Comparison of ENCODE assay signal across 22 mouse cellular contexts in genomic region chr13:37569486-37569885, GRCm38 (mm10).
DNase-seq lines count a peak whose midpoint lies in the region; ATAC-seq and TF ChIP-seq lines count a peak whose summit lies in the region.
"Had no signal": no experiment of that assay in that cellular context is flagged by ENCODE, and none has a peak within 500 bp of the region (broad histone marks: within the 10 kb centered on the region; RNA-seq: fewer than 3 reads in every experiment).

No protein-coding gene starts in this region.

- WGBS in limb, embryonic 15.5 days, result 86% methylated on average over 3 of the region's 3 CpGs
- WGBS in limb, embryonic 10.5 days, result 84% methylated on average over 3 of the region's 3 CpGs
- WGBS in kidney, embryonic 15.5 days, result 83% methylated on average over 3 of the region's 3 CpGs

- no peaks in the 10 kb centered on the region for H3K79me2 ChIP-seq in MEL (ENCODE audit: control insufficient read depth, insufficient read depth, low read length, poor library complexity)

- H3K4me3 ChIP-seq in limb, embryonic 15.5 days, result no peak overlapping the region
- no peak overlapping the region for H3K4me3 ChIP-seq in limb, embryonic 10.5 days
- H3K4me3 ChIP-seq in MEL (ENCODE audit: control insufficient read depth in 1 of 2, insufficient read depth in 1 of 2, low read depth in 2 of 2, low read length in 2 of 2), result no peak overlapping the region
- H3K4me3 ChIP-seq in kidney, embryonic 15.5 days (replicated peaks), result no peak overlapping the region
- H3K4me3 ChIP-seq: embryonic facial prominence, embryonic 13.5 days; embryonic facial prominence, embryonic 15.5 days; erythroblast, embryonic 14.5 days; forebrain, embryonic 10.5 days; forebrain, embryonic 12.5 days had no signal

- no peak for TF ChIP-seq CTCF in MEL (IDR thresholded peaks at IDR 0.05 in 2 of 3, conservative IDR thresholded peaks at IDR 0.05 in 1 of 3; ENCODE audit: control insufficient read depth in 1 of 3, insufficient read depth in 1 of 3, low read depth in 2 of 3, low read length in 3 of 3, poor library complexity in 1 of 3, severe bottlenecking in 1 of 3)

- H3K9ac ChIP-seq in limb, embryonic 15.5 days, result no peak overlapping the region
- H3K9ac ChIP-seq in MEL (ENCODE audit: control insufficient read depth, low read depth, low read length, poor library complexity, severe bottlenecking), result no peak overlapping the region
- H3K9ac ChIP-seq in kidney, embryonic 15.5 days, result no peak overlapping the region
- H3K9ac ChIP-seq: embryonic facial prominence, embryonic 13.5 days; embryonic facial prominence, embryonic 15.5 days; forebrain, embryonic 12.5 days had no signal

- no peaks in the 10 kb centered on the region for H3K9me3 ChIP-seq in limb, embryonic 15.5 days
- H3K9me3 ChIP-seq in limb, embryonic 10.5 days (replicated peaks), result no peaks in the 10 kb centered on the region
- H3K9me3 ChIP-seq in MEL (replicated peaks; ENCODE audit: insufficient read depth, low read length), result no peaks in the 10 kb centered on the region
- no peaks in the 10 kb centered on the region for H3K9me3 ChIP-seq in kidney, embryonic 15.5 days (replicated peaks)
- H3K9me3 ChIP-seq: embryonic facial prominence, embryonic 13.5 days; embryonic facial prominence, embryonic 15.5 days; forebrain, embryonic 10.5 days; forebrain, embryonic 12.5 days; G1E had no signal

- H3K27ac ChIP-seq in limb, embryonic 15.5 days, result 0 out of 2 replicates have a peak overlapping the region, but pooled peaks have one; percentile 67
- no peak overlapping the region for H3K27ac ChIP-seq in limb, embryonic 10.5 days
- no peak overlapping the region for H3K27ac ChIP-seq in MEL (ENCODE audit: control insufficient read depth, low read depth, low read length)
- no peak overlapping the region for H3K27ac ChIP-seq in kidney, embryonic 15.5 days
- H3K27ac ChIP-seq: embryonic facial prominence, embryonic 13.5 days; embryonic facial prominence, embryonic 15.5 days; forebrain, embryonic 10.5 days; forebrain, embryonic 12.5 days had no signal

- H3K27me3 ChIP-seq in limb, embryonic 15.5 days, result no peaks in the 10 kb centered on the region
- H3K27me3 ChIP-seq in limb, embryonic 10.5 days (ENCODE audit: low read depth, poor library complexity, severe bottlenecking), result no peaks in the 10 kb centered on the region
- H3K27me3 ChIP-seq in MEL (ENCODE audit: control insufficient read depth in 1 of 2, insufficient read depth in 2 of 2, low read length in 2 of 2), result peaks cover 2 to 6% of the 10 kb centered on the region in 2 experiments
- no peaks in the 10 kb centered on the region for H3K27me3 ChIP-seq in kidney, embryonic 15.5 days
- H3K27me3 ChIP-seq: embryonic facial prominence, embryonic 13.5 days; embryonic facial prominence, embryonic 15.5 days; forebrain, embryonic 12.5 days had no signal

- H3K4me2 ChIP-seq in limb, embryonic 15.5 days, result no peak overlapping the region
- no peak overlapping the region for H3K4me2 ChIP-seq in kidney, embryonic 15.5 days
- H3K4me2 ChIP-seq: embryonic facial prominence, embryonic 13.5 days; embryonic facial prominence, embryonic 15.5 days; forebrain, embryonic 12.5 days had no signal

- no peak for TF ChIP-seq POLR2A in MEL (IDR thresholded peaks at IDR 0.05; ENCODE audit: control insufficient read depth in 1 of 2, insufficient read depth in 1 of 2, low read depth in 1 of 2, low read length in 2 of 2, poor library complexity in 1 of 2)

- no peak for TF ChIP-seq RAD21 in MEL (IDR thresholded peaks at IDR 0.05; ENCODE audit: low read depth, low read length)

- ATAC-seq in limb, embryonic 15.5 days (ENCODE audit: insufficient number of reproducible peaks, low FRiP score, low TSS enrichment, low read depth), result no peak
- no peak for ATAC-seq in kidney, embryonic 15.5 days (replicated peaks; ENCODE audit: low FRiP score)
- ATAC-seq: forebrain, embryonic 14.5 days; forebrain, embryonic 16.5 days had no signal

- no peak for TF ChIP-seq EP300 in MEL (IDR thresholded peaks at IDR 0.05; ENCODE audit: low read depth in 1 of 2, low read length in 2 of 2)

- intact Hi-C loops in heart, postnatal 36 days (cut with DNase I), result no loop called here

- DNase-seq in limb, embryonic 10.5 days (ENCODE audit: low spot score), result no peak
- no peak for DNase-seq in MEL (ENCODE audit: low read depth, low spot score)
- DNase-seq in heart, postnatal 36 days, result no peak
- DNase-seq: adrenal gland, adult 2 months; adrenal gland, postnatal 10 days; adrenal gland, postnatal 25 days; cerebellum, adult 11 months; cerebellum, adult 18-20 months; cerebellum, adult 8-10 months; cerebellum, adult 9-11 months; cerebellum, postnatal 36 days; embryo, embryonic 11 days had no signal

- no peaks in the 10 kb centered on the region for H3K36me3 ChIP-seq in limb, embryonic 15.5 days
- H3K36me3 ChIP-seq in limb, embryonic 10.5 days, result no peaks in the 10 kb centered on the region
- no peaks in the 10 kb centered on the region for H3K36me3 ChIP-seq in MEL (ENCODE audit: control insufficient read depth in 1 of 2, insufficient read depth in 2 of 2, low read length in 2 of 2)
- H3K36me3 ChIP-seq in kidney, embryonic 15.5 days, result no peaks in the 10 kb centered on the region
- H3K36me3 ChIP-seq: embryonic facial prominence, embryonic 13.5 days; embryonic facial prominence, embryonic 15.5 days; forebrain, embryonic 10.5 days; forebrain, embryonic 12.5 days; G1E had no signal

- peaks cover 19% of the 10 kb centered on the region; the same call in 1 of the 2 replicates for H3K4me1 ChIP-seq in limb, embryonic 15.5 days
- H3K4me1 ChIP-seq in limb, embryonic 10.5 days, result no peaks in the 10 kb centered on the region; the same call in 1 of the 2 replicates
- H3K4me1 ChIP-seq in MEL (ENCODE audit: control insufficient read depth in 1 of 2, insufficient read depth in 2 of 2, low read length in 2 of 2), result no peaks in the 10 kb centered on the region
- no peaks in the 10 kb centered on the region for H3K4me1 ChIP-seq in kidney, embryonic 15.5 days
- H3K4me1 ChIP-seq: embryonic facial prominence, embryonic 13.5 days; forebrain, embryonic 10.5 days; forebrain, embryonic 12.5 days had no signal

TF ChIP-seq in MEL, 35 proteins besides CTCF, POLR2A, EP300 and RAD21:
- peak; percentile 64 for TF ChIP-seq USF1 (IDR thresholded peaks at IDR 0.05; ENCODE audit: low read depth, low read length)
- no peak for TF ChIP-seq ETS1 (IDR thresholded peaks at IDR 0.05; ENCODE audit: low read depth, low read length)
